Mouse (Mus musculus) T-helper 2 cell (primary cell): ENCODE measurements around the gene Scn3a.

Experiments
- in situ Hi-C: fragments of 300-600 bp; cut with MboI, MseI; formaldehyde crosslinking; loops from one replicate; pipeline ENCODE4 v1.15.1; 2025; ENCODE audit warnings: high pct_unique_total_duplicates

The Scn3a gene

DNA sequence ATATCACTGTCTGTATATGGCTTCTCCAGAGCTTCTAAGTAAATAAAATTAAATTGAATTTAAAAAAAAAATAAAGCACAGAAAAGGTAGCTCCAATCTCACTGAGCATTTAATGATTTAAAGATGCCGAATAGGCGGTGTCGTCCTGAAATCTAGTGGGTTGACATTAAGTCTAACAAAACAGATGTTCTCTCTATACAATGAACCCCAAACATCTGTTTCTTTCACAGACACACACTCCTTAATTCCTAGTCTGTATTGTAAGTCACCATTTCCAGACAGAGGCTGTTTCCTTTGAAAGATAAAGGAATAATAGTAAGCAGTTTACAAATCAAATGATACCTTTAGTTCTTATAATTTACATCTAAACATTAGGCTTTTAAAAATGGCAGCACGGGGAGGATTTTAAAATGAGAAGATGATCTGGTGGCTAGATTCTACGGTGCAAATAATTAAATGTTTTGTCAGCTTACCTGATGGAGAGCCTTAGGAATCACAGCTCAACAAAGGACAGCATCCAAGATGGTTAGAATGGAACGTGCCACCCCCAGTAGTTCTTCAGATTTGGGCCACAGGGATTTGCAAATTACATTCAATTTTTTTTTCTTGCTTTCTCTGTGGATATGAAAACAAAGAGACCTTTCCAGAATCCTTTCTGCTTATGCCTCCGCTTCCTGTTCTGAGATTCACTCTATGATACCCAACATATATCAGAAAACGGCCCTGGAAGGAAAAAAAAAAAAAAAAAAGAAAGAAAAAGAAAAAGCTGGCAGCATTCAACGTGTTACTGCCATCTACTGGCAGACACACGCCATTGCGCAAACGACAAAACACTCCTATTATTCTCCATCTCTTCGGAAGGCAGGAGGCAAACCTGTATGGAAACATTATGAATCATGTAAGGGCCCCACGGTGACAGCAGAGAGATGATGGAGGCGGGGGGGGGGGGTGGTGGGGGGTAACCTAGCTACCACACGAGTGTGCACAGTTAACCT lies at the start of gene Scn3a:
Gene Scn3a (minus strand): TSS at position 835 of the 995 bp plus-strand sequence.
- in situ Hi-C loops, result loop anchor here (10.0 kb wide), 1 partner anchor 422 kb away; no protein-coding TSS in a partner anchor

DNA sequence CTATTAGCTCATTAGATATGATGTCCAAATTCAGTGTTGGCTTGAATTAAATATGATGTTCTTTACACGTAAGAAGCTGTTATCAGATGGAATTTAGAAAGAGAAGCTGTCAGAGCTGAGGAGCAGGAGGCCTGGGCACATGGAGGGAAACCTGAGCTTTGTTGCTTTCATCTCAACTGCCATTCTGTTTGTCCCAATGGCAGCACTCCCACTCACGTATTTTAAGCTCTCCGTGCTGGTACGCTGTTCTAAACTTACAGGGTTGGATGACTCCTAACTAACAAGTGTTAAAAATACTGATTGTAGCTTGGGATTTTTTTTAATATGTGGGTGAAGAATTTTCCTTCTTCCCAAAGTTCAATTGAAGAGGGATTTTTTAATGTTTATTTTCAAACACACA lies 44.5 kb upstream of the Scn3a start:
- in situ Hi-C loops, result loop anchor here (10.0 kb wide), 1 partner anchor 1587 kb away; no protein-coding TSS in a partner anchor

- in situ Hi-C loops, result no loop called here
Measured at GRCm38 (mm10) chr2:65607813-65608212, 40.4 kb upstream of the Scn3a start.

DNA sequence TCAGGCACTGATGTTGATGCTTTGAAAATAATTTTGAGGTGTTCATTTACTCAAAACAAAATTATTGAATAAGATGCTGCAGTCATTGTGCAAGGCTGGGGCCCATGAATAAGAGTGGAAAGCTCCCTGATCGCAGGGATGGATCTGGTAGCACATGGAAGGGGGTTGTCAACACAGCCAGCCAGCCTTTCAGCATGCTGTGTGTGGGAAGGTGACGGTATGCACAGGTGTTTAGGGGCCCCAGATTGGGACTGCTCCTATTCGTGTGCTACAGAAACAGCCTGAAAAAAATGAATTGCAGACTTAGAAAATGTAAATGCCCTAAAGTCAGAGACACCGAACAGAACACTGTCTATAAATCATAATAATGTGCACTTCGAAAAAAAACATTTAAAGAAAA lies 20.3 kb upstream of the Scn3a start:
- in situ Hi-C loops, result no loop called here

- in situ Hi-C loops, result loop anchor here (10.0 kb wide), 1 partner anchor 423 kb away; no protein-coding TSS in a partner anchor
Measured at GRCm38 (mm10) chr2:65567925-65568324, 498 bp upstream of the Scn3a start.

DNA sequence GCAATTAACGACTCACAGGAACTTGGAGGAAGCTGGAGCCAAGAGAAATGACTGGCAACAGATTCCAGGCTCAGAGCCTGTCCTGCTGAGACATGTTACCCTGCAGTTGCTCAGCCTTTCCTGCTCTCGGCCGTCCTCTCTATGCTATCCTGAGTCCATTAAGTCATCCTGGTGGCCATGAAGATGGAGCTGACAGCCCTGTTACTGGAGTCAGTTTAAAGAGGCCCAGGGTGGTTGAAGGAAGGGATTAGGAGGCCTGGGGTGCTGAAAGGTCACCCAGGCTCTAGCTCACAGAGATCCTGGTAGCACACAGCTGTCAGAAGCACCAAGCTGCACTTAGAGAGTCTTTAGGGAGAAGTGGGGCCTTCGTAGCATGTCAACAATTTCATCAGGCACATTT lies 3.5 kb downstream of the Scn3a start:
- in situ Hi-C loops, result loop anchor here (10.0 kb wide), 1 partner anchor 419 kb away; no protein-coding TSS in a partner anchor

DNA sequence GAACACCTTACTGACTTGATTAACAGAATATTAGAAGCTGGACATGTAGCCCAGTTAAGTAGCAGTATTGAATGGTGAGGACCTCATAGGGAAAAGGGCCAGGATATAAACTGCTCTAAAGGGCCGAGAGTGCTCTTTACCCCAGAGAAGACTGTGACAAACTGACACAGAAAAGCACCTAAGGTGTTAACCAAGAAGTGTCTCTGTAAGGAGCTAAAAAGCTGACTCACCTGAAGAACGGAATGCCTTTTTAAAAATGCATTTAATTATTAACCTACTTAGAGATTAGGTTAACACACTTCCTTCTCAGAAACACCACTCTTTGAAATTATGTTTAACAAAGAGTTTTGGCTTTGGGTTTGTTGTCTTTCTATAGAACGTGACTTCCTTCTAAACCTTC lies 9.7 kb downstream of the Scn3a start:
- in situ Hi-C loops, result no loop called here

DNA sequence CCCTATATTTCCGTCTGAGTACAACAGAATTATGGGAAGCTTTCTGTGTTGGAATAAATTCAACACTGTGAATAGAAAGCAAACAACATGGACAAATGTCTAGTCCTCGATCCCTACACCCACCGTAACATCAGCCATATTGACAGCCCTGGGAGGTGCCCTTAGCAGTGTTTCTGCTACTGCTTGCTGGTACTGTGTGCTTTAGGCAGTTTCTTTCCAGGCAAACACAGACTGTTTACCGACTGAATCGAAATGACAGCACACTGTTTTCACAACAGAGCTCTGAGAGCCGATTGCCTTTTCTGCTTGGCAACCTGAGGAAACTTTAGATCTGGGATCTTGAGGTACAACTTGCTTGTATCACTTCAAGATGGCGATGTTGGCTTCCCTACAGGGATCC lies 12.8 kb downstream of the Scn3a start:
- in situ Hi-C loops, result loop anchor here (5.0 kb wide), 1 partner anchor 142 kb away; no protein-coding TSS in a partner anchor

- in situ Hi-C loops, result loop anchor here (5.0 kb wide), 1 partner anchor 141 kb away; no protein-coding TSS in a partner anchor
Measured at GRCm38 (mm10) chr2:65553473-65553872, 14.0 kb downstream of the Scn3a start.

GRCm38 (mm10) chr2:65552727-65553126 lies 14.7 kb downstream of the Scn3a start:
- in situ Hi-C loops, result loop anchor here (5.0 kb wide), 1 partner anchor 140 kb away; no protein-coding TSS in a partner anchor

DNA sequence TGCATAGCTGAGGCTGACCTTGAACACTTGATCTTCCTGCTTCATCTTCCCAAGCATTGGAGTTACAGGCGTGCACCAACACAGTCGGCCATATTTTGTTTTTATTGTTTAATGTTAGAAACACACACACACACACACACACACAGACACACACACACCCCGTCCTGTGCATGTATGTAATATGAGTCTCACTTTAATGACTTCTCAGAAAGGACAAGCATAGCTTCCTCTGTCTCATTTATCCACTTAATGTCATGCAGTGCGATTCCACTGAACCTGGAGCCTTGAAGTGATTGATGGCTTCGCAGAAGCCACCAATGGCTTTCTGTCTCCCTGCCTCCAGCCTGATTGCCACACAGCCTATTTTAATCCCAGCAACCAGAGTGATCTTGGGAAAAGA lies 15.2 kb downstream of the Scn3a start:
- in situ Hi-C loops, result loop anchor here (5.0 kb wide), 1 partner anchor 140 kb away; no protein-coding TSS in a partner anchor

DNA sequence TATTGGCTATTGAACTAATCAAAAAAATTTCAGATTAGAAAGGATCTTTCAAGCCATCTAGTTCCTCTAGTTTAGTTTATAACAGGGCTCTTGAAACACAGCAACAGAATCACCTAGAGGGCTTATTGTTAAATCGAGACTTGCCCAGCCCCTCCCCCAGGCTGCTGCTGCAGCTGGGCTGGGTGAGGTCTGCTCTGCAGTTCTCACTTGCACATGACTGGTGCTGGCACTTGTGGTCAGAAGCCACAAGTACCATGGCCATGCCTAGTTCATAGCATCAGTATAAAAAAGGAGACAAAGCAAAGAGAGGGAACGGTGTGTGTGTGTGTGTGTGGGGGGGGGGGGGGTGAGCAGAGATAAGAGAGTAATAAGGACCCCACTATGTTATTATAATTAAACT lies 15.7 kb downstream of the Scn3a start:
- in situ Hi-C loops, result loop anchor here (5.0 kb wide), 1 partner anchor 139 kb away; no protein-coding TSS in a partner anchor

- in situ Hi-C loops, result loop anchor here (5.0 kb wide), 1 partner anchor 138 kb away; no protein-coding TSS in a partner anchor
Measured at GRCm38 (mm10) chr2:65550564-65550963, 16.9 kb downstream of the Scn3a start.

GRCm38 (mm10) chr2:65548665-65549064 lies 18.8 kb downstream of the Scn3a start:
- in situ Hi-C loops, result no loop called here

GRCm38 (mm10) chr2:65547341-65547740 lies 20.1 kb downstream of the Scn3a start:
- in situ Hi-C loops, result no loop called here

GRCm38 (mm10) chr2:65542906-65543592 lies 24.4 kb downstream of the Scn3a start:
- in situ Hi-C loops, result no loop called here

DNA sequence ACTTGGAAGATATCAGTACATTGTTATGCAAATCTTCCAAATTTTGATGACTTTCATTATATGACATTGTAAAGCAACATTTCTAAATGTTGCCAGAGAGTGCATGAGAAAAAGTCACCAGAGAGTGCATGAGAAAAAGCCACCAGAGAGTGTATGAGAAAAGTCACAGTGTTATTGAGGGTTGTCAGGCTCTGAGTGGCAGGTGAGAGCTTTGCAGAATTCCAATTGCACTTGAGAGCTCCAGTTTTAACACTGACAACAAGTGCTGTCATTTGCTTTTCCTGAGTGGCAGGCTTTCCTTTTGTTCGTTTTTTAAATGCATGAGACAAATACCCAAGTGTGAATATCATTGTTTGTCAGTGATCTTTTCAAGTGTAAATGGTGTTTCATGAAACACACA lies 25.6 kb downstream of the Scn3a start:
- in situ Hi-C loops, result no loop called here

DNA sequence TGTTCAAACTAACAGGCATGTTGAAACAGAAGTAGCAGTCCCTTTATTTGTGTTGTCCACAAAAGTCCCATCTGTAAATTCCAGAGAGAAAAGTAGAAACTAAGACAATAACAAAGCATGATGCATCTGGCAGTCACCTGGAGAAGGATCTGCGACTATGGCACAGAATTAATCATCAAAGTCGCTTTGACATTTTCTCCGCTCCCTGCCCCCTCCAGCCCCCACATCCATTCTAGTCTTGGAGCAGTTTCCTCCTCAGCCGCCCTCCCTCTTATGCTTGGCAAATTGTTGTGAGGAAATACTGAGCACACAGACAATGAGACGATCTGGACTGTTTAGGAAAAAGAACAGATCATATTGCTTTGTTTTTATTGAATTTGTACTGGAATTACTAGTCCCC lies 29.0 kb downstream of the Scn3a start:
- in situ Hi-C loops, result no loop called here

DNA sequence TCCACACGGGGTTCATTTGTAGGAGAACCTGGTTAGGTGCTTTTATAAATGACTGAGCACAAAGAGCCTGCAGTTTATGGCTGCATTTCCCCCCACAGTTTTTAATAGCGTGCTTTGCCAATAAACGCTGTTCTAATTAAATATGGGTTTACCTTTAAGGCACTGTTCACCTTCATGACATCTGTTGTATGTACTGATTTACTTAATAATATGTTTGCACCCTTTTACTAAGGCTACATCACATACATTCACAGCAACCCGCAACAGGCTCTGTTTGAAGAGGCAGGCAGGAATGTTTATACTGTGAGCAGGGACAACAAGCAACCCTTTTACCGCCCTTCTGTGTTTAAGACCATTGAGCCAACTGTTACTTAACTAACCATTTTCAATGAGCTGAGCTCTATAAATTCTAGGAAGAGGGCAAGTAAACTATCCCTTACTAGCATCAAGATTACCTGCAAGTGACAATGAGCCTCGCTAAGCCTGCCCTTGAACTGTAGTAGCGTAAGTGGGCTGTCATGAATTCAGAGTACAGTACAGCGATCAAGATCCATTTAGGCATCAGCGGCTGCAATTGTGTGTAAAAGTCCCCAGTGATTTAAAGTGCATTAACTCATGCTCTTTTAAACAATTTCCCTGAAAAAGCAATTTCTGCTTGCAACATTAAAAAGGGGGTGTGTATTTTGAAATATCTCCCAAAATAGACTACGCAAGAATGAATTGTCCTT lies 35.1 kb downstream of the Scn3a start:
- in situ Hi-C loops, result no loop called here

GRCm38 (mm10) chr2:65529148-65529547 lies 38.3 kb downstream of the Scn3a start:
- in situ Hi-C loops, result no loop called here

- in situ Hi-C loops, result no loop called here
Measured at GRCm38 (mm10) chr2:65516703-65517102, 50.7 kb downstream of the Scn3a start.
